Mouse (Mus musculus): ENCODE measurements around the gene Mfrp. TPM values are rescaled to one million over a fixed set of nuclear protein-coding genes. Genes with fewer than 3 reads are reported as not detected.

The Mfrp gene
- polyA plus RNA-seq, 1 experiment from 2014 or later = not detected

GRCm38 (mm10) chr9:44135731-44136411 is 34.3 kb downstream of the Mfrp start:
- peak; percentile 34 for DNase-seq (ENCODE audit: low spot score)
- ATAC-seq = 0 out of 2 replicates have a peak, but pooled peaks have one; percentile 16
- H3K4me2 ChIP-seq (ENCODE audit: low read length) = peak overlapping the region; percentile 88
- H3K27me3 ChIP-seq (replicated peaks; ENCODE audit: control insufficient read depth, insufficient read depth, low read length) = peaks cover 14% of the 10 kb centered on the region; the same call in 1 of the 2 replicates
- 0 out of 2 replicates have a peak overlapping the region, but pooled peaks have one; percentile 36 for H3K27ac ChIP-seq (ENCODE audit: low read depth, low read length)
- peak overlapping the region; percentile 45 for H3K4me3 ChIP-seq (ENCODE audit: low read depth, low read length)
- H3K9me3 ChIP-seq (replicated peaks; ENCODE audit: control insufficient read depth, low read length) = no peaks in the 10 kb centered on the region
- H3K9ac ChIP-seq (ENCODE audit: low read length) = peak overlapping the region; percentile 65
- WGBS = 47% methylated on average over 7 of the region's 7 CpGs
- peaks cover 23% of the 10 kb centered on the region for H3K4me1 ChIP-seq (ENCODE audit: control insufficient read depth, insufficient read depth, low read length)
- 0 out of 2 replicates have a peak, but pooled peaks cover 9% of the 10 kb centered on the region for H3K36me3 ChIP-seq (ENCODE audit: control insufficient read depth, insufficient read depth, low read length)

GRCm38 (mm10) chr9:44137846-44138245 is 36.3 kb downstream of the Mfrp start:
- peaks cover 22% of the 10 kb centered on the region for H3K4me1 ChIP-seq (ENCODE audit: control insufficient read depth, insufficient read depth, low read length)
- ATAC-seq = no peak
- H3K27ac ChIP-seq (ENCODE audit: low read depth, low read length) = no peak overlapping the region
- no peak overlapping the region for H3K4me2 ChIP-seq (ENCODE audit: low read length)
- 75% methylated on average over 4 of the region's 4 CpGs for WGBS
- no peak overlapping the region for H3K9ac ChIP-seq (ENCODE audit: low read length)
- H3K9me3 ChIP-seq (replicated peaks; ENCODE audit: control insufficient read depth, low read length) = no peaks in the 10 kb centered on the region
- H3K4me3 ChIP-seq (ENCODE audit: low read depth, low read length) = no peak overlapping the region
- H3K27me3 ChIP-seq (replicated peaks; ENCODE audit: control insufficient read depth, insufficient read depth, low read length) = peaks cover 14% of the 10 kb centered on the region; the same call in 1 of the 2 replicates
- peaks cover 19% of the 10 kb centered on the region for H3K36me3 ChIP-seq (ENCODE audit: control insufficient read depth, insufficient read depth, low read length)
- DNase-seq (ENCODE audit: low spot score) = no peak

- no peak overlapping the region for H3K27ac ChIP-seq (ENCODE audit: low read depth, low read length)
- H3K9me3 ChIP-seq (replicated peaks; ENCODE audit: control insufficient read depth, low read length) = no peaks in the 10 kb centered on the region
- H3K4me2 ChIP-seq (ENCODE audit: low read length) = no peak overlapping the region
- H3K27me3 ChIP-seq (replicated peaks; ENCODE audit: control insufficient read depth, insufficient read depth, low read length) = no peaks in the 10 kb centered on the region
- DNase-seq (ENCODE audit: low spot score) = no peak
- H3K4me1 ChIP-seq (ENCODE audit: control insufficient read depth, insufficient read depth, low read length) = no peaks in the 10 kb centered on the region
- no peak overlapping the region for H3K9ac ChIP-seq (ENCODE audit: low read length)
- ATAC-seq = no peak
- WGBS = 57% methylated on average over 5 of the region's 5 CpGs
- peaks cover 42% of the 10 kb centered on the region for H3K36me3 ChIP-seq (ENCODE audit: control insufficient read depth, insufficient read depth, low read length)
- H3K4me3 ChIP-seq (ENCODE audit: low read depth, low read length) = no peak overlapping the region
Observed at GRCm38 (mm10) chr9:44141951-44142350, 40.4 kb downstream of the Mfrp start.

- peaks cover 43% of the 10 kb centered on the region for H3K36me3 ChIP-seq (ENCODE audit: control insufficient read depth, insufficient read depth, low read length)
- no peaks in the 10 kb centered on the region for H3K4me1 ChIP-seq (ENCODE audit: control insufficient read depth, insufficient read depth, low read length)
- no peak overlapping the region for H3K4me3 ChIP-seq (ENCODE audit: low read depth, low read length)
- H3K9me3 ChIP-seq (replicated peaks; ENCODE audit: control insufficient read depth, low read length) = no peaks in the 10 kb centered on the region
- 77% methylated on average over 5 of the region's 5 CpGs for WGBS
- no peak overlapping the region for H3K27ac ChIP-seq (ENCODE audit: low read depth, low read length)
- no peaks in the 10 kb centered on the region for H3K27me3 ChIP-seq (replicated peaks; ENCODE audit: control insufficient read depth, insufficient read depth, low read length)
- no peak overlapping the region for H3K9ac ChIP-seq (ENCODE audit: low read length)
- DNase-seq (ENCODE audit: low spot score) (no peak), ATAC-seq (no peak)
- no peak overlapping the region for H3K4me2 ChIP-seq (ENCODE audit: low read length)
Observed at GRCm38 (mm10) chr9:44143421-44143820, 41.9 kb downstream of the Mfrp start.

GRCm38 (mm10) chr9:44144023-44144717 is 42.6 kb downstream of the Mfrp start:
- Histone ChIP-seq H3K9me3 (replicated peaks; ENCODE audit: control insufficient read depth, low read length) (no peaks in the 10 kb centered on the region), H3K4me2 (ENCODE audit: low read length) (no peak overlapping the region), H3K4me3 (ENCODE audit: low read depth, low read length) (no peak overlapping the region), H3K36me3 (ENCODE audit: control insufficient read depth, insufficient read depth, low read length) (peaks cover 50% of the 10 kb centered on the region), H3K27ac (ENCODE audit: low read depth, low read length) (no peak overlapping the region), H3K9ac (ENCODE audit: low read length) (no peak overlapping the region), H3K4me1 (ENCODE audit: control insufficient read depth, insufficient read depth, low read length) (no peaks in the 10 kb centered on the region), H3K27me3 (replicated peaks; ENCODE audit: control insufficient read depth, insufficient read depth, low read length) (no peaks in the 10 kb centered on the region)
- ATAC-seq = no peak
- no peak for DNase-seq (ENCODE audit: low spot score)
- 25% methylated on average over 6 of the region's 8 CpGs for WGBS

- H3K4me3 ChIP-seq (ENCODE audit: low read depth, low read length) = no peak overlapping the region
- DNase-seq (ENCODE audit: low spot score) (no peak), ATAC-seq (no peak)
- no peaks in the 10 kb centered on the region for H3K4me1 ChIP-seq (ENCODE audit: control insufficient read depth, insufficient read depth, low read length)
- no peak overlapping the region for H3K4me2 ChIP-seq (ENCODE audit: low read length)
- H3K9ac ChIP-seq (ENCODE audit: low read length) = no peak overlapping the region
- H3K27ac ChIP-seq (ENCODE audit: low read depth, low read length) = no peak overlapping the region
- H3K36me3 ChIP-seq (ENCODE audit: control insufficient read depth, insufficient read depth, low read length) = peaks cover 51% of the 10 kb centered on the region
- H3K27me3 ChIP-seq (replicated peaks; ENCODE audit: control insufficient read depth, insufficient read depth, low read length) = no peaks in the 10 kb centered on the region
- H3K9me3 ChIP-seq (replicated peaks; ENCODE audit: control insufficient read depth, low read length) = no peaks in the 10 kb centered on the region
Observed at GRCm38 (mm10) chr9:44144718-44145060, 43.2 kb downstream of the Mfrp start.

- no peak for ATAC-seq
- DNase-seq (ENCODE audit: low spot score) = no peak
- no peak overlapping the region for H3K4me2 ChIP-seq (ENCODE audit: low read length)
- peaks cover 60% of the 10 kb centered on the region for H3K36me3 ChIP-seq (ENCODE audit: control insufficient read depth, insufficient read depth, low read length)
- no peaks in the 10 kb centered on the region for H3K4me1 ChIP-seq (ENCODE audit: control insufficient read depth, insufficient read depth, low read length)
- 63% methylated on average over 3 of the region's 3 CpGs for WGBS
- no peaks in the 10 kb centered on the region for H3K27me3 ChIP-seq (replicated peaks; ENCODE audit: control insufficient read depth, insufficient read depth, low read length)
- no peaks in the 10 kb centered on the region for H3K9me3 ChIP-seq (replicated peaks; ENCODE audit: control insufficient read depth, low read length)
- H3K9ac ChIP-seq (ENCODE audit: low read length) = no peak overlapping the region
- no peak overlapping the region for H3K4me3 ChIP-seq (ENCODE audit: low read depth, low read length)
- H3K27ac ChIP-seq (ENCODE audit: low read depth, low read length) = no peak overlapping the region
Observed at GRCm38 (mm10) chr9:44147290-44147689, 45.8 kb downstream of the Mfrp start.

All from forebrain, embryonic 14.5 days (tissue).